Mouse (Mus musculus): ENCODE results near the gene Anxa11. TPM values are rescaled to one million over a fixed set of nuclear protein-coding genes. Genes with fewer than 3 reads are reported as not detected.
A peak's percentile ranks its signal among the peaks of the same experiment; 100 is the strongest.
"Not testable (repeated sequence)": the region's sequence is repeated elsewhere in the genome, so short reads cannot be mapped to it uniquely, and the experiment has no call there.

Anxa11 gene
- polyA plus RNA-seq, 1 experiment from 2014 or later = 60.6 TPM

- not testable (repeated sequence) for DNase-seq (ENCODE audit: low spot score); H3K4me1 ChIP-seq (replicated peaks; ENCODE audit: control insufficient read depth, insufficient read depth); H3K4me3 ChIP-seq (ENCODE audit: low read depth, low read length); H3K27ac ChIP-seq (replicated peaks); H3K36me3 ChIP-seq (ENCODE audit: control insufficient read depth, insufficient read depth, low read length); H3K9me3 ChIP-seq (ENCODE audit: control insufficient read depth, low read length); H3K9ac ChIP-seq (ENCODE audit: low read length); H3K27me3 ChIP-seq (ENCODE audit: control insufficient read depth, insufficient read depth, low read length); H3K4me2 ChIP-seq (replicated peaks; ENCODE audit: low read depth)
- no CpG with 5 or more reads among the region's 3 CpGs for WGBS
- ATAC-seq (ENCODE audit: low FRiP score, low TSS enrichment) = peak; percentile 84
Observed at GRCm38 (mm10) chr14:25894566-25894965, 52.6 kb downstream of the Anxa11 start.

GRCm38 (mm10) chr14:25895686-25896085, 53.7 kb downstream of the Anxa11 start:
- not testable (repeated sequence) for H3K36me3 ChIP-seq (ENCODE audit: control insufficient read depth, insufficient read depth, low read length); H3K4me3 ChIP-seq (ENCODE audit: low read depth, low read length); H3K27ac ChIP-seq (replicated peaks); DNase-seq (ENCODE audit: low spot score); H3K4me2 ChIP-seq (replicated peaks; ENCODE audit: low read depth); H3K9me3 ChIP-seq (ENCODE audit: control insufficient read depth, low read length); H3K4me1 ChIP-seq (replicated peaks; ENCODE audit: control insufficient read depth, insufficient read depth); H3K9ac ChIP-seq (ENCODE audit: low read length); H3K27me3 ChIP-seq (ENCODE audit: control insufficient read depth, insufficient read depth, low read length)
- no CpG with 5 or more reads among the region's 7 CpGs for WGBS
- peak; percentile 48 for ATAC-seq (ENCODE audit: low FRiP score, low TSS enrichment)

GRCm38 (mm10) chr14:25903000-25903399, 61.0 kb downstream of the Anxa11 start, which contains the start of gene Plac9a:
TSS of gene Plac9a (minus strand) at chr14:25903100.
- not testable (repeated sequence) for H3K27me3 ChIP-seq (ENCODE audit: control insufficient read depth, insufficient read depth, low read length); ATAC-seq (ENCODE audit: low FRiP score, low TSS enrichment); H3K4me3 ChIP-seq (ENCODE audit: low read depth, low read length); H3K9ac ChIP-seq (ENCODE audit: low read length); H3K9me3 ChIP-seq (ENCODE audit: control insufficient read depth, low read length); H3K4me1 ChIP-seq (replicated peaks; ENCODE audit: control insufficient read depth, insufficient read depth); H3K36me3 ChIP-seq (ENCODE audit: control insufficient read depth, insufficient read depth, low read length); H3K27ac ChIP-seq (replicated peaks); DNase-seq (ENCODE audit: low spot score); H3K4me2 ChIP-seq (replicated peaks; ENCODE audit: low read depth)
- WGBS = no CpG with 5 or more reads among the region's 10 CpGs

- DNase-seq (ENCODE audit: low spot score); H3K9ac ChIP-seq (ENCODE audit: low read length); H3K4me1 ChIP-seq (replicated peaks; ENCODE audit: control insufficient read depth, insufficient read depth); H3K27me3 ChIP-seq (ENCODE audit: control insufficient read depth, insufficient read depth, low read length); H3K36me3 ChIP-seq (ENCODE audit: control insufficient read depth, insufficient read depth, low read length); H3K9me3 ChIP-seq (ENCODE audit: control insufficient read depth, low read length); H3K4me3 ChIP-seq (ENCODE audit: low read depth, low read length); H3K4me2 ChIP-seq (replicated peaks; ENCODE audit: low read depth); ATAC-seq (ENCODE audit: low FRiP score, low TSS enrichment); H3K27ac ChIP-seq (replicated peaks): not testable (repeated sequence)
- no CpG with 5 or more reads among the region's 5 CpGs for WGBS
Observed at GRCm38 (mm10) chr14:25905243-25905642, 63.3 kb downstream of the Anxa11 start.

GRCm38 (mm10) chr14:25907272-25907671, 65.3 kb downstream of the Anxa11 start:
- ATAC-seq (ENCODE audit: low FRiP score, low TSS enrichment); H3K36me3 ChIP-seq (ENCODE audit: control insufficient read depth, insufficient read depth, low read length); DNase-seq (ENCODE audit: low spot score); H3K9ac ChIP-seq (ENCODE audit: low read length); H3K27me3 ChIP-seq (ENCODE audit: control insufficient read depth, insufficient read depth, low read length); H3K4me2 ChIP-seq (replicated peaks; ENCODE audit: low read depth); H3K9me3 ChIP-seq (ENCODE audit: control insufficient read depth, low read length); H3K4me3 ChIP-seq (ENCODE audit: low read depth, low read length); H3K27ac ChIP-seq (replicated peaks); H3K4me1 ChIP-seq (replicated peaks; ENCODE audit: control insufficient read depth, insufficient read depth): not testable (repeated sequence)
- WGBS = no CpG with 5 or more reads among the region's 9 CpGs

- not testable (repeated sequence) for H3K4me3 ChIP-seq (ENCODE audit: low read depth, low read length); H3K9me3 ChIP-seq (ENCODE audit: control insufficient read depth, low read length); DNase-seq (ENCODE audit: low spot score); H3K36me3 ChIP-seq (ENCODE audit: control insufficient read depth, insufficient read depth, low read length); H3K4me2 ChIP-seq (replicated peaks; ENCODE audit: low read depth); H3K9ac ChIP-seq (ENCODE audit: low read length); H3K27me3 ChIP-seq (ENCODE audit: control insufficient read depth, insufficient read depth, low read length); H3K4me1 ChIP-seq (replicated peaks; ENCODE audit: control insufficient read depth, insufficient read depth); ATAC-seq (ENCODE audit: low FRiP score, low TSS enrichment); H3K27ac ChIP-seq (replicated peaks)
- no CpG with 5 or more reads among the region's 8 CpGs for WGBS
Observed at GRCm38 (mm10) chr14:25908976-25909375, 67.0 kb downstream of the Anxa11 start.

GRCm38 (mm10) chr14:25918427-25919170, 76.6 kb downstream of the Anxa11 start:
- not testable (repeated sequence) for DNase-seq (ENCODE audit: low spot score); H3K36me3 ChIP-seq (ENCODE audit: control insufficient read depth, insufficient read depth, low read length); H3K4me3 ChIP-seq (ENCODE audit: low read depth, low read length); H3K9ac ChIP-seq (ENCODE audit: low read length); H3K27me3 ChIP-seq (ENCODE audit: control insufficient read depth, insufficient read depth, low read length); H3K9me3 ChIP-seq (ENCODE audit: control insufficient read depth, low read length); H3K27ac ChIP-seq (replicated peaks); H3K4me2 ChIP-seq (replicated peaks; ENCODE audit: low read depth); H3K4me1 ChIP-seq (replicated peaks; ENCODE audit: control insufficient read depth, insufficient read depth)
- peak; percentile 64; the same call in 1 of the 2 replicates for ATAC-seq (ENCODE audit: low FRiP score, low TSS enrichment)
- WGBS = no CpG with 5 or more reads among the region's 5 CpGs

- H3K27ac ChIP-seq (replicated peaks); H3K4me1 ChIP-seq (replicated peaks; ENCODE audit: control insufficient read depth, insufficient read depth); H3K9me3 ChIP-seq (ENCODE audit: control insufficient read depth, low read length); H3K4me2 ChIP-seq (replicated peaks; ENCODE audit: low read depth); H3K36me3 ChIP-seq (ENCODE audit: control insufficient read depth, insufficient read depth, low read length); H3K9ac ChIP-seq (ENCODE audit: low read length); H3K27me3 ChIP-seq (ENCODE audit: control insufficient read depth, insufficient read depth, low read length); DNase-seq (ENCODE audit: low spot score); H3K4me3 ChIP-seq (ENCODE audit: low read depth, low read length): not testable (repeated sequence)
- WGBS = no CpG with 5 or more reads among the region's 44 CpGs
- ATAC-seq (ENCODE audit: low FRiP score, low TSS enrichment) = peak; percentile 91
Observed at GRCm38 (mm10) chr14:25926814-25927561, 85.0 kb downstream of the Anxa11 start.

GRCm38 (mm10) chr14:25927562-25927881, 85.6 kb downstream of the Anxa11 start, which contains the start of gene Tmem254a:
TSS of gene Tmem254a (minus strand) at chr14:25927672.
- not testable (repeated sequence) for H3K9ac ChIP-seq (ENCODE audit: low read length); H3K27me3 ChIP-seq (ENCODE audit: control insufficient read depth, insufficient read depth, low read length); H3K4me3 ChIP-seq (ENCODE audit: low read depth, low read length); H3K9me3 ChIP-seq (ENCODE audit: control insufficient read depth, low read length); H3K4me2 ChIP-seq (replicated peaks; ENCODE audit: low read depth); H3K27ac ChIP-seq (replicated peaks); H3K36me3 ChIP-seq (ENCODE audit: control insufficient read depth, insufficient read depth, low read length); H3K4me1 ChIP-seq (replicated peaks; ENCODE audit: control insufficient read depth, insufficient read depth); DNase-seq (ENCODE audit: low spot score)
- ATAC-seq (ENCODE audit: low FRiP score, low TSS enrichment) = peak; percentile 89
- no CpG with 5 or more reads among the region's 10 CpGs for WGBS
